10 mouse cellular contexts compared by ENCODE assay signal in the genomic region with DNA sequence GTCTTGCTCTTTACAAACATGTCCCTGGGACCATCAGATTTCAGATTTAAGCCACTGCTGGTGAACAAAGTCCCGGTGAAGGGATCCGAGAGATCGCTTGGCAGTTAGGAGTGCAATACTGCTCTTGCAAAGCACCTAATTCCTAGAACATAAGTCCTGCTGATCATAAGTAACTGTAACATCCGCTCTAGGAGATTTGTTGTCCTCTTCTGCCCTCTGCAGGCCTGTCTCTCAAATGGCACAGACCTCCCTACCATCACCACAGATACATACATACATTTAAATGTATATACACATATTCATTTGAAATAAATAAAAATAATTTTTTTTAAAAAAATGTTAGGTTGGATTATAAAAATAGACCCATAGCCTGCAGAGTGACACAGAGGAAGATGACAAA. TPM values are rescaled to one million over a fixed set of nuclear protein-coding genes. Genes with fewer than 3 reads are reported as not detected.
A peak's percentile ranks its signal among the peaks of the same experiment; 100 is the strongest.
DNase-seq lines count a peak whose midpoint lies in the region; ATAC-seq lines count a peak whose summit lies in the region.
"Had no signal": no experiment of that assay in that cellular context is flagged by ENCODE, and none has a peak within 500 bp of the region (broad histone marks: within the 10 kb centered on the region; RNA-seq: fewer than 3 reads in every experiment).

No protein-coding gene starts in this region.

- H3K27me3 ChIP-seq in forebrain, embryonic 13.5 days: no peaks in the 10 kb centered on the region
- no peaks in the 10 kb centered on the region for H3K27me3 ChIP-seq in intestine, embryonic 16.5 days (replicated peaks; ENCODE audit: control insufficient read depth, insufficient read depth, low read length)
- H3K27me3 ChIP-seq: stomach, embryonic 15.5 days had no signal

- no peaks in the 10 kb centered on the region for H3K36me3 ChIP-seq in forebrain, embryonic 13.5 days (ENCODE audit: poor library complexity, severe bottlenecking)
- H3K36me3 ChIP-seq in intestine, embryonic 16.5 days (ENCODE audit: control insufficient read depth, insufficient read depth, low read length): no peaks in the 10 kb centered on the region
- H3K36me3 ChIP-seq: stomach, embryonic 15.5 days had no signal

- H3K27ac ChIP-seq in forebrain, embryonic 13.5 days: no peak overlapping the region
- peak overlapping the region; percentile 79; the same call in 1 of the 2 replicates for H3K27ac ChIP-seq in intestine, embryonic 16.5 days (ENCODE audit: low read length)
- H3K27ac ChIP-seq: stomach, embryonic 15.5 days had no signal

- no peak overlapping the region for H3K4me3 ChIP-seq in forebrain, embryonic 13.5 days
- H3K4me3 ChIP-seq in intestine, embryonic 16.5 days (ENCODE audit: low read length): no peak overlapping the region
- H3K4me3 ChIP-seq: stomach, embryonic 15.5 days had no signal

- peak; percentile 87 for ATAC-seq in forebrain, embryonic 13.5 days
- peak; percentile 86 for ATAC-seq in intestine, embryonic 16.5 days

- peak; percentile 32 for DNase-seq in urinary bladder, postnatal 14 days (ENCODE audit: low spot score)
- DNase-seq in urinary bladder, adult 2 months (ENCODE audit: low spot score): no peak
- peak; percentile 76 for DNase-seq in brain, adult 2 months (ENCODE audit: low read depth, low spot score)
- peak; percentile 50 to 75 for DNase-seq in left cerebral cortex, postnatal 25 days (ENCODE audit: low spot score in 2 of 2)
- DNase-seq in naive thymus-derived CD4-positive, alpha-beta T cell, adult 2 months (ENCODE audit: low read depth): peak; percentile 62
- peak; percentile 16 to 27 for DNase-seq in thymus, postnatal 36 days

- H3K4me2 ChIP-seq in forebrain, embryonic 13.5 days: no peak overlapping the region
- no peak overlapping the region for H3K4me2 ChIP-seq in intestine, embryonic 16.5 days (ENCODE audit: low read depth, low read length)
- H3K4me2 ChIP-seq: stomach, embryonic 15.5 days had no signal

- no peaks in the 10 kb centered on the region for H3K4me1 ChIP-seq in forebrain, embryonic 13.5 days
- 0 out of 2 replicates have a peak, but pooled peaks cover 3% of the 10 kb centered on the region for H3K4me1 ChIP-seq in intestine, embryonic 16.5 days (ENCODE audit: control insufficient read depth, insufficient read depth, low read length)
- H3K4me1 ChIP-seq: stomach, embryonic 15.5 days had no signal

- 41% methylated on average over 4 of the region's 4 CpGs for WGBS in forebrain, embryonic 13.5 days
- WGBS in intestine, embryonic 16.5 days: 46% methylated on average over 4 of the region's 4 CpGs

- intact Hi-C loops in left cerebral cortex, postnatal 25 days (cut with DNase I): loop anchor here (2.0 to 5.0 kb wide), 2 partner anchors 170 to 322 kb away; no protein-coding TSS in a partner anchor

- H3K9me3 ChIP-seq in forebrain, embryonic 13.5 days (replicated peaks): no peaks in the 10 kb centered on the region
- no peaks in the 10 kb centered on the region for H3K9me3 ChIP-seq in intestine, embryonic 16.5 days (ENCODE audit: control insufficient read depth, low read length)
- H3K9me3 ChIP-seq: stomach, embryonic 15.5 days had no signal

- H3K9ac ChIP-seq in forebrain, embryonic 13.5 days: no peak overlapping the region
- H3K9ac ChIP-seq in intestine, embryonic 16.5 days (ENCODE audit: low read depth, low read length): no peak overlapping the region
- H3K9ac ChIP-seq: stomach, embryonic 15.5 days had no signal

RNA-seq across cellular contexts. Expression of a gene that starts 21.3 kb away (rescaled TPM):
- polyA plus RNA-seq in urinary bladder, adult 2 months (2012; rRNA removed): 0.21 TPM in 2 replicates
- polyA plus RNA-seq in forebrain, embryonic 13.5 days (2015; fragmentation: Nextera tagmentation; extraction: Ambion mirVana): not detected in 2 replicates
- polyA plus RNA-seq in intestine, embryonic 16.5 days (2015; fragmentation: Nextera tagmentation; extraction: Ambion mirVana): 0.05 and 0.20 TPM in 2 replicates
- not detected for total RNA-seq in left cerebral cortex, postnatal 25 days (2021)
- polyA plus RNA-seq: gonadal fat pad, adult 2 months had no signal

RNA-seq across cellular contexts. Expression of a gene that starts 29.0 kb away (rescaled TPM):
- polyA plus RNA-seq in urinary bladder, adult 2 months (2012; rRNA removed): 29.8 and 31.5 TPM in 2 replicates
- 43.2 and 47.2 TPM in 2 replicates for polyA plus RNA-seq in forebrain, embryonic 13.5 days (2015; fragmentation: Nextera tagmentation; extraction: Ambion mirVana)
- polyA plus RNA-seq in intestine, embryonic 16.5 days (2015; fragmentation: Nextera tagmentation; extraction: Ambion mirVana): 39.2 and 41.7 TPM in 2 replicates
- total RNA-seq in left cerebral cortex, postnatal 25 days (2021): 100 to 1,000 TPM; 105 to 110 TPM
